Mouse (Mus musculus) liver, adult 2 months (tissue): ENCODE measurements at regions not wholly inside any gene's neighbourhood (a gene's known extent, or its start where the extent isn't known, plus 50 kb on each side); places are given as distances from the start of the nearest gene placed in this dataset.

Experiments used
- DNase-seq: peaks from one replicate; pipeline ENCODE4 v3.0.0-alpha.2; 2011; ENCODE audit warnings: low read depth, low spot score; ENCODE audit errors: extremely low read depth
- H3K27ac ChIP-seq: fragments of 200-500 bp; replicated peaks from 2 replicates; pipeline ENCODE4 v1.5.1; 2012; ENCODE audit warnings: low read depth, mild to moderate bottlenecking, control low read depth, inconsistent platforms, low read length; ENCODE audit not compliant: insufficient read depth
- H3K27me3 ChIP-seq: fragments of 200-500 bp; 2 replicates; pipeline ENCODE4 v1.6.1; 2012; ENCODE audit warnings: mild to moderate bottlenecking, moderate library complexity, low read length, inconsistent platforms; ENCODE audit not compliant: control insufficient read depth, insufficient read depth
- H3K36me3 ChIP-seq: fragments of 200-500 bp; 2 replicates; pipeline ENCODE4 v1.6.1; 2012; ENCODE audit warnings: low read length, inconsistent platforms; ENCODE audit not compliant: control insufficient read depth, insufficient read depth
- H3K4me1 ChIP-seq: fragments of 200-500 bp; 2 replicates; pipeline ENCODE4 v1.6.1; 2011; ENCODE audit warnings: low read length; ENCODE audit not compliant: control insufficient read depth, insufficient read depth
- H3K4me3 ChIP-seq: fragments of 200-500 bp; 2 replicates; pipeline ENCODE4 v1.5.1; 2011; ENCODE audit warnings: low read depth, mild to moderate bottlenecking, control low read depth, low read length, moderate library complexity; ENCODE audit not compliant: insufficient read depth
- H3K79me2 ChIP-seq: fragments of 200-500 bp; 2 replicates; pipeline ENCODE4 v1.6.1; 2012; ENCODE audit warnings: inconsistent platforms, mild to moderate bottlenecking, low read length, moderate library complexity; ENCODE audit not compliant: control insufficient read depth, insufficient read depth
- H3K9ac ChIP-seq: fragments of 200-500 bp; 2 replicates; pipeline ENCODE4 v1.6.1; 2012; ENCODE audit warnings: low read depth, mild to moderate bottlenecking, control low read depth, inconsistent platforms, low read length
- CTCF ChIP-seq: fragments of 200-500 bp; IDR thresholded peaks from 2 replicates; pipeline ENCODE4 v1.5.1; 2011; ENCODE audit warnings: low read depth, low read length, control low read depth
- POLR2A ChIP-seq: fragments of 200-500 bp; IDR thresholded peaks from 2 replicates; pipeline ENCODE4 v1.6.1; 2011; ENCODE audit warnings: low read length, control low read depth; ENCODE audit not compliant: insufficient read depth; ENCODE audit errors: extremely low read depth
- WGBS: fragments of 180-500 bp; shearing (Covaris S2); methylation state at CpG from one replicate; pipeline ENCODE4 v1.1.7; 2018; 5-methylcytosine and 5-hydroxymethylcytosine counted together

DNA sequence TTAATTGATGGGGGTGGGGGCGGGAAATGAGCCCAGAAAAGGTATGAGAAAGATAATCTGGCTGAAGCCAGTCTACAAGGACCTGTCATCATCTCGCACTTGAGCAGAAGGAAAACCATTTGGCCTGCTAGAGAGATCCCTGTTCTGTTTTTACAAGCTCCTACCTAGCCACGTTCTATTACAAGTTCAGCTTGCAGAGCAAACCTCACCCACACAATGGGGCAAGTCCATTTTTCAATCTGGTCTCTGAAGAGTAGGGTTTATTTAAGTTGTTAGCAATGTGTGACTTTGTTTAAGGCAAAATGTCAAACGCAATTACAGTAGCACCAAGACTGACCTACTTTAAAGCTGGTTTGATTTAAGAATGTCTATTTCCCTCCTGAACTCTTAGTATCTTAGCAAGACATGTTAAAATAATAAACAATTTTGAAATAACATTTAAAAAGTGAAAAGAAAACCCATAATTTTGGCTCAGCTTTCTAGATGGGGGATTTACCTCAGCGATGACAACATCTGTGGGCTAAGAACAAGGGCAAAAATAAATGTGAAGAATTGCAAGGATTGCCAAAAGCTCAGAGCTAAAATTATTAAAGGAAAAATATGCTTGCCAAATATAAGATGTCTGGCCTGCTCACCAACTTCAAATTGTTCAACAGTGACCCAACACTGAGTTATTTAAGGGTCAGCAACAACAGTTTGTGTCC lies 54.9 kb upstream of the Pitrm1 start:
- no peaks in the 10 kb centered on the region for H3K79me2 ChIP-seq
- TF ChIP-seq POLR2A: no peak
- TF ChIP-seq CTCF: no peak
- WGBS: 73% methylated on average over 5 of the region's 5 CpGs
- H3K9ac ChIP-seq: no peak overlapping the region
- no peak for DNase-seq
- no peaks in the 10 kb centered on the region for H3K27me3 ChIP-seq
- H3K36me3 ChIP-seq: no peaks in the 10 kb centered on the region
- H3K27ac ChIP-seq: no peak overlapping the region
- no peaks in the 10 kb centered on the region for H3K4me1 ChIP-seq
- no peak overlapping the region for H3K4me3 ChIP-seq
